Mouse (Mus musculus) limb, embryonic 14.5 days (tissue): ENCODE results near the gene Baiap2. TPM values are rescaled to one million over a fixed set of nuclear protein-coding genes. Genes with fewer than 3 reads are reported as not detected.

Experiments
- ATAC-seq: fragments of 200-750 bp; cut with Nextera tagmentation; 2 replicates; pipeline ENCODE4 v1.8.0; 2017; ENCODE audit warnings: low read depth, moderate number of reproducible peaks, moderate TSS enrichment; ENCODE audit not compliant: low FRiP score
- DNase-seq: peaks from one replicate; pipeline ENCODE4 v3.0.0-alpha.2; 2015; ENCODE audit warnings: low spot score
- H3K27ac ChIP-seq: fragments of 300-500 bp; sonication (generic); replicated peaks from 2 replicates; pipeline ENCODE4 v1.5.1; 2014; ENCODE audit warnings: low read depth, mild to moderate bottlenecking, low read length, moderate library complexity, mixed read lengths
- H3K27me3 ChIP-seq: fragments of 300-500 bp; sonication (generic); 2 replicates; pipeline ENCODE4 v1.6.1; 2014; ENCODE audit warnings: low read length, mixed read lengths; ENCODE audit not compliant: control insufficient read depth, insufficient read depth
- H3K36me3 ChIP-seq: fragments of 300-500 bp; sonication (generic); 2 replicates; pipeline ENCODE4 v1.6.1; 2014; ENCODE audit warnings: mild to moderate bottlenecking, low read length, moderate library complexity, mixed read lengths; ENCODE audit not compliant: control insufficient read depth, insufficient read depth
- H3K4me1 ChIP-seq: fragments of 300-500 bp; sonication (generic); 2 replicates; pipeline ENCODE4 v1.6.1; 2014; ENCODE audit warnings: antibody characterized with exemption, low read length, mixed read lengths; ENCODE audit not compliant: control insufficient read depth, insufficient read depth
- H3K4me2 ChIP-seq: fragments of 300-500 bp; sonication (generic); replicated peaks from 2 replicates; pipeline ENCODE4 v1.6.1; 2014; ENCODE audit warnings: low read depth, mild to moderate bottlenecking, low read length, moderate library complexity; ENCODE audit not compliant: severe bottlenecking
- H3K4me3 ChIP-seq: fragments of 300-500 bp; sonication (generic); replicated peaks from 2 replicates; pipeline ENCODE4 v1.5.1; 2014; ENCODE audit warnings: low read length
- H3K9ac ChIP-seq: fragments of 300-500 bp; sonication (generic); 2 replicates; pipeline ENCODE4 v1.6.1; 2014; ENCODE audit warnings: mild to moderate bottlenecking, low read depth, low read length, moderate library complexity; ENCODE audit not compliant: severe bottlenecking
- H3K9me3 ChIP-seq: fragments of 300-500 bp; sonication (generic); 2 replicates; pipeline ENCODE4 v1.6.1; 2016; ENCODE audit warnings: low read length; ENCODE audit not compliant: control insufficient read depth
- POLR2A ChIP-seq: fragments of 200-500 bp; IDR thresholded peaks from 2 replicates; pipeline ENCODE4 v1.8.0; 2012; ENCODE audit warnings: inconsistent platforms, mild to moderate bottlenecking, moderate library complexity, borderline replicate concordance; ENCODE audit not compliant: insufficient read depth, insufficient read length; ENCODE audit errors: extremely low read depth
- WGBS: fragments of 180-500 bp; shearing (Covaris S2); extraction: QIAGEN DNeasy Blood & Tissue Kit; methylation state at CpG from one replicate; pipeline ENCODE4 v1.1.7; 2014; 5-methylcytosine and 5-hydroxymethylcytosine counted together
- polyA plus RNA-seq, 2 experiments: library from polyadenylated mRNA; depleted of rRNA in 1 of 2; stranded (reverse) in 1 of 2; unstranded in 1 of 2; fragments of >200 nt; fragmentation: Nextera tagmentation in 1 of 2; extraction: Ambion mirVana in 1 of 2; gene quantifications; 2 replicates each; pipeline versions ENCODE4 v1.2.1 to v1.2.3; 2012 to 2014

The Baiap2 gene
- polyA plus RNA-seq, 2 experiments, result 28.1 to 29.5 TPM

GRCm38 (mm10) chr11:120042141-120042838, 99.7 kb downstream of the Baiap2 start:
- H3K9ac ChIP-seq, result no peak overlapping the region
- WGBS, result 59% methylated on average over 7 of the region's 7 CpGs
- DNase-seq (no peak), ATAC-seq (no peak)
- H3K9me3 ChIP-seq, result no peaks in the 10 kb centered on the region
- H3K4me1 ChIP-seq, result peaks cover 14% of the 10 kb centered on the region
- no peak for TF ChIP-seq POLR2A
- no peak overlapping the region for H3K27ac ChIP-seq
- no peak overlapping the region for H3K4me2 ChIP-seq
- H3K4me3 ChIP-seq, result no peak overlapping the region
- H3K27me3 ChIP-seq, result no peaks in the 10 kb centered on the region; the same call in 1 of the 2 replicates
- H3K36me3 ChIP-seq, result no peaks in the 10 kb centered on the region

- H3K4me1 ChIP-seq, result peaks cover 26% of the 10 kb centered on the region
- TF ChIP-seq POLR2A, result no peak
- peaks cover 9% of the 10 kb centered on the region for H3K27me3 ChIP-seq
- 48% methylated on average over 4 of the region's 4 CpGs for WGBS
- H3K27ac ChIP-seq, result no peak overlapping the region
- no peaks in the 10 kb centered on the region for H3K36me3 ChIP-seq
- H3K9me3 ChIP-seq, result no peaks in the 10 kb centered on the region
- no peak overlapping the region for H3K9ac ChIP-seq
- H3K4me3 ChIP-seq, result no peak overlapping the region
- DNase-seq, result no peak
- H3K4me2 ChIP-seq, result peak overlapping the region; percentile 93; the same call in 1 of the 2 replicates
- ATAC-seq, result no peak
Observed at GRCm38 (mm10) chr11:120045341-120045740, 102.8 kb downstream of the Baiap2 start.

GRCm38 (mm10) chr11:120045839-120046552, 103.4 kb downstream of the Baiap2 start:
- TF ChIP-seq POLR2A, result no peak
- Histone ChIP-seq H3K9me3 (no peaks in the 10 kb centered on the region), H3K27ac (no peak overlapping the region), H3K4me3 (peak overlapping the region; percentile 66), H3K36me3 (no peaks in the 10 kb centered on the region), H3K9ac (peak overlapping the region; percentile 74), H3K4me1 (peaks cover 26% of the 10 kb centered on the region), H3K27me3 (peaks cover 9% of the 10 kb centered on the region), H3K4me2 (peak overlapping the region; percentile 93)
- DNase-seq (no peak), ATAC-seq (no peak)
- 45% methylated on average over 11 of the region's 11 CpGs for WGBS

GRCm38 (mm10) chr11:120046553-120047191, 104.1 kb downstream of the Baiap2 start, which contains the start of gene Aatk:
Gene Aatk (minus strand): TSS chr11:120047167.
- H3K36me3 ChIP-seq, result no peaks in the 10 kb centered on the region
- H3K27me3 ChIP-seq, result peaks cover 9% of the 10 kb centered on the region
- peak within 1 kb of the TSS; percentile 74 for H3K9ac ChIP-seq
- H3K9me3 ChIP-seq, result no peaks in the 10 kb centered on the region
- peak within 1 kb of the TSS; percentile 93 for H3K4me2 ChIP-seq
- peak within 1 kb of the TSS; percentile 66 for H3K4me3 ChIP-seq
- TF ChIP-seq POLR2A, result 0 out of 2 replicates have a peak, but pooled peaks have one; percentile 23
- peaks cover 26% of the 10 kb centered on the region for H3K4me1 ChIP-seq
- ATAC-seq (peak; percentile 41; the same call in 1 of the 2 replicates), DNase-seq (no peak)
- no peak within 1 kb of the TSS for H3K27ac ChIP-seq
- WGBS, result 0% methylated on average over 47 of the region's 63 CpGs
